In the genomic region with DNA sequence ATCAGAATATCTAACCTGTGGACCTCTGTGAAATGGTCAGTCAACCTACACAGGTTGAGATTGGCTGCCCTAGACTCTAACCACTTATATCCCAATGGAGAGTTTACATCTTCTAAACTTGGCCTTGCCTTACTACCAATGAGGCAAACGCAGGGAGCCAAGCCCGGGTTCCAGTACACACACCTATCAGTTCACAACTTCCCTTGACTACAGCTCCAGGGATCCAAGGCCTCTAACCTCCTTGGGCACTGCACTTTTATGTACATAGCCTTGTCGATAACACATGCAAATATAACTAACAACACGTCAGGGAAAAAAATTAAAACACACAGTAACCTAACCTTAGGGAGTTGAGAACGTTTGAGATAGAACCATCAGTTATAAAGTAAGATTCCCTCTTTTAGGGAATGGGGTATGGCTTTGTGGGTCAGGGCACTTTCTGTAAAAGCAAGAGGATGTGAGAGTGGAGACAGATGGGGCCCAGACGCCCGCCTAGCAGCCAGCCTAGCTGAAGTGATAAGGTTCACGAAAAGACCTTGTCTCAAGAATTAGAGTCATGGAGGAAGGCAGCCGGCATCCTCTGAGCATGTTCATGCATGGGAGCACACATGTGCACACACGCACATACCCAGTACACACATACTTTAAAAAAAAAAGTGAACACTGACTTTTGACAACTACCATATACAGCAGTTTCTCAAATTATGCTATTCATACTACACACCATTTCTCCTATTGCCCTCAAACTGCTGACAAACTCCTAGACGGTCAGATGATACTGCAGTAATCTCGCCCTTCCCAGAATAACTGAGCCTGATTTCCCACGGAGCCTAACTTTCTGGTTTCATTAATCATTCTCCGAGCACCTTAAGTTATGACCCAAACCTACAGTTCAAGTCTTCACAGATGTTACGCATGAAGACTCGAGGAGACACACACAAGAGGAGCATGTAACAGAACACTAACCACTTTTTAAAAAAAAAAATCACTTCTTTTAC, we compare ENCODE assay signal across 17 mouse cellular contexts. TPM values are rescaled to one million over a fixed set of nuclear protein-coding genes. Genes with fewer than 3 reads are reported as not detected.
DNase-seq lines count a peak whose midpoint lies in the region; ATAC-seq lines count a peak whose summit lies in the region.
"Had no signal": no experiment of that assay in that cellular context is flagged by ENCODE, and none has a peak within 500 bp of the region (broad histone marks: within the 10 kb centered on the region; RNA-seq: fewer than 3 reads in every experiment).

No protein-coding gene starts in this region.

- no peak overlapping the region; the same call in 1 of the 2 replicates for H3K9ac ChIP-seq in heart, embryonic 12.5 days
- H3K9ac ChIP-seq in kidney, embryonic 16.5 days (replicated peaks; ENCODE audit: low read length), result no peak overlapping the region
- no peak overlapping the region for H3K9ac ChIP-seq in intestine, embryonic 15.5 days
- H3K9ac ChIP-seq: embryonic facial prominence, embryonic 13.5 days; midbrain, embryonic 12.5 days; neural tube, embryonic 15.5 days had no signal

- H3K4me2 ChIP-seq in heart, embryonic 12.5 days, result 0 out of 2 replicates have a peak overlapping the region, but pooled peaks have one; percentile 21
- no peak overlapping the region for H3K4me2 ChIP-seq in kidney, embryonic 16.5 days (replicated peaks; ENCODE audit: low read depth, low read length)
- H3K4me2 ChIP-seq in intestine, embryonic 15.5 days (replicated peaks), result no peak overlapping the region
- H3K4me2 ChIP-seq: embryonic facial prominence, embryonic 13.5 days; midbrain, embryonic 12.5 days; neural tube, embryonic 15.5 days had no signal

- ATAC-seq in heart, embryonic 12.5 days (ENCODE audit: insufficient number of reproducible peaks, low FRiP score), result peak; percentile 53
- ATAC-seq in kidney, embryonic 16.5 days (ENCODE audit: low FRiP score, low TSS enrichment), result peak; percentile 43; the same call in 1 of the 2 replicates
- peak; percentile 48 for ATAC-seq in intestine, embryonic 15.5 days
- peak; percentile 33; the same call in 1 of the 2 replicates for ATAC-seq in neutrophil, adult 5-6 weeks (ENCODE audit: extremely low read depth, insufficient number of reproducible peaks, low FRiP score, poor library complexity, severe bottlenecking)

- H3K27ac ChIP-seq in heart, embryonic 12.5 days (ENCODE audit: poor library complexity, severe bottlenecking), result peak overlapping the region; percentile 68
- no peak overlapping the region for H3K27ac ChIP-seq in kidney, embryonic 16.5 days (ENCODE audit: low read length)
- no peak overlapping the region for H3K27ac ChIP-seq in intestine, embryonic 15.5 days
- H3K27ac ChIP-seq: embryonic facial prominence, embryonic 13.5 days; limb, embryonic 10.5 days; midbrain, embryonic 12.5 days; neural tube, embryonic 15.5 days had no signal

- H3K9me3 ChIP-seq in heart, embryonic 12.5 days (replicated peaks), result peaks cover 4% of the 10 kb centered on the region; the same call in 1 of the 2 replicates
- peaks cover 4% of the 10 kb centered on the region for H3K9me3 ChIP-seq in kidney, embryonic 16.5 days (ENCODE audit: low read length)
- no peaks in the 10 kb centered on the region for H3K9me3 ChIP-seq in intestine, embryonic 15.5 days
- H3K9me3 ChIP-seq: limb, embryonic 10.5 days; midbrain, embryonic 12.5 days; neural tube, embryonic 15.5 days had no signal

- no peaks in the 10 kb centered on the region for H3K27me3 ChIP-seq in heart, embryonic 12.5 days (replicated peaks)
- H3K27me3 ChIP-seq in kidney, embryonic 16.5 days (ENCODE audit: insufficient read depth, low read length), result no peaks in the 10 kb centered on the region
- no peaks in the 10 kb centered on the region for H3K27me3 ChIP-seq in intestine, embryonic 15.5 days (replicated peaks)
- H3K27me3 ChIP-seq: embryonic facial prominence, embryonic 13.5 days; midbrain, embryonic 12.5 days; neural tube, embryonic 15.5 days had no signal

- 34% methylated on average over 16 of the region's 16 CpGs for WGBS in heart, embryonic 12.5 days
- 57% methylated on average over 16 of the region's 16 CpGs for WGBS in kidney, embryonic 16.5 days
- 61% methylated on average over 16 of the region's 16 CpGs for WGBS in intestine, embryonic 15.5 days

- DNase-seq in heart, postnatal 14 days, result no peak
- DNase-seq in kidney, postnatal 10 days, result no peak
- DNase-seq in layer of hippocampus, postnatal 14 days (ENCODE audit: low spot score in 2 of 2), result no peak
- DNase-seq in ovary, postnatal 10 days (ENCODE audit: low spot score), result no peak
- DNase-seq: adrenal gland, adult 2 months; cerebellum, adult 18-20 months; gastrocnemius, postnatal 14 days; right cerebral cortex, adult 18-20 months; thymus, adult 18-20 months had no signal

- intact Hi-C loops in heart, postnatal 14 days (cut with DNase I), result no loop called here

- peaks cover 14% of the 10 kb centered on the region for H3K36me3 ChIP-seq in heart, embryonic 12.5 days
- 0 out of 2 replicates have a peak, but pooled peaks cover 2% of the 10 kb centered on the region for H3K36me3 ChIP-seq in kidney, embryonic 16.5 days (ENCODE audit: insufficient read depth, low read length)
- H3K36me3 ChIP-seq in intestine, embryonic 15.5 days, result no peaks in the 10 kb centered on the region
- H3K36me3 ChIP-seq: neural tube, embryonic 15.5 days had no signal

- no peak overlapping the region for H3K4me3 ChIP-seq in heart, embryonic 12.5 days
- no peak overlapping the region for H3K4me3 ChIP-seq in kidney, embryonic 16.5 days (ENCODE audit: low read length)
- no peak overlapping the region for H3K4me3 ChIP-seq in intestine, embryonic 15.5 days (replicated peaks)
- H3K4me3 ChIP-seq: embryonic facial prominence, embryonic 13.5 days; limb, embryonic 10.5 days; midbrain, embryonic 12.5 days; neural tube, embryonic 15.5 days had no signal

- peaks cover 42% of the 10 kb centered on the region for H3K4me1 ChIP-seq in heart, embryonic 12.5 days (replicated peaks)
- peaks cover 31% of the 10 kb centered on the region for H3K4me1 ChIP-seq in kidney, embryonic 16.5 days (ENCODE audit: insufficient read depth, low read length)
- H3K4me1 ChIP-seq in intestine, embryonic 15.5 days (replicated peaks), result no peaks in the 10 kb centered on the region
- H3K4me1 ChIP-seq: embryonic facial prominence, embryonic 13.5 days; midbrain, embryonic 12.5 days; neural tube, embryonic 15.5 days had no signal

RNA-seq across cellular contexts. Expression of a gene that starts 55.7 kb away (rescaled TPM):
- 38.7 and 40.2 TPM in 2 replicates for polyA plus RNA-seq in heart, embryonic 12.5 days (2016; fragmentation: Nextera tagmentation; extraction: Ambion mirVana)
- 10 to 100 TPM; 45.9 to 50.9 TPM for total RNA-seq in heart, postnatal 14 days (2021)
- polyA plus RNA-seq in kidney, embryonic 16.5 days (2015; fragmentation: Nextera tagmentation; extraction: Ambion mirVana), result 27.9 and 30.1 TPM in 2 replicates
- polyA plus RNA-seq in intestine, embryonic 15.5 days (2015; fragmentation: Nextera tagmentation; extraction: Ambion mirVana), result 27.1 and 28.4 TPM in 2 replicates
- 144 and 156 TPM in 2 replicates for total RNA-seq in neutrophil, adult 5-6 weeks (2017)
- total RNA-seq in layer of hippocampus, postnatal 14 days (2021), result 10 to 100 TPM; 68.4 to 72.2 TPM
